Mouse (Mus musculus): ENCODE data around the gene D6Ertd527e. TPM values are rescaled to one million over a fixed set of nuclear protein-coding genes. Genes with fewer than 3 reads are reported as not detected.

Gene D6Ertd527e
- total RNA-seq, 2 experiments from 2014 or later: not detected

DNA sequence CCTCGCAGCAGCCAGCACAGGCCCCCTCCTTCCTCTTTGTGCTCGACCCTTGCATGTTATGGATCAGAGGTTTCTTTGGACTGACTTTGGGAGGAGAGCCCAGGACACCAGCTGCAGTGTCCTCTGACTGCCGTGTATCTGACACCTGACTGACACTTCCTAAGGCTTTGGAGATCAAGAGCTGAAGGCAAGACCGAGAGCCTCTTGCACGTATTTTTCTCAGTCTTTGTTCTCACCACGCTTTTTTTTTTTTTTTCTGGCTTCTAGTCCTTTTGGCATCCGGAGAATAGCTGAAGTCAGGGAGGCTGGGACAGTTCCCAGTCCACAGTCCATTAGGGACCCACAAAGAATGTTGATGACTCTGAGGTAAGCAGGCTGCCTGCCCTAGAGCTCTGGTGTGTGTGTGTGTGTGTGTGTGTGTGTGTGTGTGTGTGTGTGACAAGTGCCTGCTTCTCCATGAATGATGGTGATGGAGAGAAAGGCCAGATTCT, 2.1 kb upstream of the D6Ertd527e start:
- intact Hi-C loops (cut with DNase I): no loop called here
- peak; percentile 30 to 60 for DNase-seq

- no peak for DNase-seq
- intact Hi-C loops (cut with DNase I): no loop called here
Measured at GRCm38 (mm10) chr6:87103314-87103713, 1.2 kb upstream of the D6Ertd527e start.

- intact Hi-C loops (cut with DNase I): no loop called here
Measured at GRCm38 (mm10) chr6:87111493-87111892, 6.9 kb downstream of the D6Ertd527e start.

GRCm38 (mm10) chr6:87112125-87112524, 7.6 kb downstream of the D6Ertd527e start:
- DNase-seq: peak in 1 of 2 experiments; percentile 28
- intact Hi-C loops (cut with DNase I): no loop called here

More at GRCm38 (mm10) chr6:87111493-87111892, 6.9 kb downstream of the D6Ertd527e start:
- DNase-seq: no peak

- DNase-seq: no peak
Measured at GRCm38 (mm10) chr6:87115981-87116380, 11.4 kb downstream of the D6Ertd527e start.

DNA sequence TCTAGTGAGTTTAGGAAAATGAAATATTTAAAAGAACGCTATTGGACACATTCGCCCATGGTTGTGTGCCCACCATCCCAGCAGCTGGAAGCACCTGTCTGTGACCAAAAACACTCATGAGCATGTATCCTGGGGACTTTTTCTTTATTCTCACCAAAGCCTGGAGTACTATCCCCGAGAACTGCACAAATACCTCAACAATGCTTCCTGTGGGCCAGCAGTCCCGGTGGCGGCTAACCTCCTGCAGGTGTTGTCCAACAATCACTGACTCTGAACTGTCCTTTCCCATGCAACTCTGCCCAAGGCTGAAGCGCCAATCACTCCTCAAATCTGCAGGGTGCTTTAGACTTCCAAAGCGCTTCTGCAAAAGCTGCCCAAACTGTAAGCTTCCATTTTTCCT, 12.1 kb downstream of the D6Ertd527e start:
- intact Hi-C loops (cut with DNase I): no loop called here
- DNase-seq: no peak

More at GRCm38 (mm10) chr6:87115981-87116380, 11.4 kb downstream of the D6Ertd527e start:
- intact Hi-C loops (cut with DNase I): no loop called here

- intact Hi-C loops (cut with DNase I): no loop called here
Measured at GRCm38 (mm10) chr6:87119066-87119837, 14.7 kb downstream of the D6Ertd527e start.

DNA sequence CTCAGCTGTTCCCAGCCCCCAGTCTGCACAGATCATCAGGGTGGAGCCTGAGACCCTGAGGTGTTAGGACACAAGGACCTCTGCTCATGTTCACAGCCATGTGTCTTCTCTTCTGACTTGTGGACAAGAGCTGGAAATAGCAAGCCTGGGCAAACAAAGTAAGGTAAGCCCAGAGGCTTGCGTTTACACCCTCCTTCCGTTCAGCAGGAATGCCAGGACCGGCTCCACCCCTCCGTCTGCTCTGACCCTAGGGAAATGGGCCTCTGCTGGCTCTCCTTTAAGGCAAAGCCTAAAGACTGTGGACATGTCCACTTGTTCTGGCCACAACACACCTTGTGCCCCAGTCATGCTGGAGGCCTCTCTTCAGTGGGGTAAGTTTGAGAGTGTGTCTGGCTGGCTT, 15.4 kb downstream of the D6Ertd527e start:
- intact Hi-C loops (cut with DNase I): no loop called here

More at GRCm38 (mm10) chr6:87119066-87119837, 14.7 kb downstream of the D6Ertd527e start:
- DNase-seq: no peak

DNA sequence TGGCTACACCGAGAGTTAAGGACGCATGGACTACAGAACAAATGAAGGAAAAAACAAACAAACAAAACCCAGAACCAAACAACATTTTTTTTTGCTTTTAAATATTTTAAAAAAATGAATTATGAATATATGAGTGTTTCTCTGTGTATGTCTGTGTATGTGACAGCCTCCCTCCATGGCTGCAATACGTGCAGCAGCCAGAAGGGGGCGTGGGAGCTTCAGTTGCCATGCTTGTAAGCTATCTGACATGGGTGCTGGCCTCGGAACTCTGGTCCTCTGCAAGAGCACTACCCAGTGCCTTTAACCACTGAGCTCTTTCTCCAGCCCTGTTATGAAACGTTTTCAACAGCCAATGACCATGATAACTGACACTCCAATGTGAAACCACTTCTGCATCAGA, 16.1 kb downstream of the D6Ertd527e start:
- DNase-seq: no peak
- intact Hi-C loops (cut with DNase I): no loop called here

More for the DNA sequence above, 15.4 kb downstream of the D6Ertd527e start:
- DNase-seq: no peak

- DNase-seq: no peak
- intact Hi-C loops (cut with DNase I): no loop called here
Measured at GRCm38 (mm10) chr6:87121961-87122360, 17.4 kb downstream of the D6Ertd527e start.

DNA sequence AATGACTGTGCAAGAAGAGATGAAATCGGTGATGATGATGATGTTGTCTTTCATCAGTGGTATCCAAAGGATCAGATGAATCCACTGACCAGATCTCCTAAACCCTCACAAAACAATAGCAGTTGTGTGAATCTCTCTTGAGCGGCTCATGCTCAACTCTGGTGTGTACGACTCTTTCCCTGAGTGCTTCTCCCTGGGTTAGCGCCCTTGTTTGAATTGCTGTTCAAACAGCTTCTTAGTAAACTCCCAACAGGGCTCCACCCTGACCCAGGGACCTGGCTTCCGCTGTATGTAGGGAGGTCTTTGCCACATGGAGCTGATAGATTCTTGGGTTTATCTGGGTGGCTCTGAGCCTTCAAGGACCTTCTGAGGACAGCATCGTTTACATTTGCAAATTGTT, 18.9 kb downstream of the D6Ertd527e start:
- DNase-seq: no peak
- intact Hi-C loops (cut with DNase I): no loop called here

- intact Hi-C loops (cut with DNase I): no loop called here
- DNase-seq: no peak
Measured at GRCm38 (mm10) chr6:87123973-87124372, 19.4 kb downstream of the D6Ertd527e start.

GRCm38 (mm10) chr6:87127049-87127753, 22.7 kb downstream of the D6Ertd527e start:
- DNase-seq: no peak
- intact Hi-C loops (cut with DNase I): no loop called here

- no peak for DNase-seq
- intact Hi-C loops (cut with DNase I): no loop called here
Measured at GRCm38 (mm10) chr6:87129861-87130260, 25.3 kb downstream of the D6Ertd527e start.

DNA sequence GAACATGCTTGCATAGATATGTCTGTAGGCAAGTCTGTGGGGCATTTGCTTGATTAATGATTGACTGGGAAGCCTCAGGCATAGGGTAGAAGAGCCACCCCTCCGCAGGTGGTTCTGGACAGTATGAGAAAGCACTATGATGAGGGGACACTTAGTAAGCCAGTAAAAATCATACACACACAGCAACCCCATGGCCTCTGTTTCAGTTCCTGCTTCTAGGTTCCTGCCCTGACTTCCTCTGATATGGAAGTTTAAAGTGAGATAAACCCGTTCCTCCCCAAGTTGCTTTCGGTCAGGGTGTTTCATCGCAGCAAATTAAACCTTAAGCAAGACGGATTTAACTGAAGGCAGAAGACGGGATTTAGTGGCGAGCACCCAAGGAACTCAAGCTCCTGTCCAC, 26.1 kb downstream of the D6Ertd527e start:
- intact Hi-C loops (cut with DNase I): no loop called here
- no peak for DNase-seq

DNA sequence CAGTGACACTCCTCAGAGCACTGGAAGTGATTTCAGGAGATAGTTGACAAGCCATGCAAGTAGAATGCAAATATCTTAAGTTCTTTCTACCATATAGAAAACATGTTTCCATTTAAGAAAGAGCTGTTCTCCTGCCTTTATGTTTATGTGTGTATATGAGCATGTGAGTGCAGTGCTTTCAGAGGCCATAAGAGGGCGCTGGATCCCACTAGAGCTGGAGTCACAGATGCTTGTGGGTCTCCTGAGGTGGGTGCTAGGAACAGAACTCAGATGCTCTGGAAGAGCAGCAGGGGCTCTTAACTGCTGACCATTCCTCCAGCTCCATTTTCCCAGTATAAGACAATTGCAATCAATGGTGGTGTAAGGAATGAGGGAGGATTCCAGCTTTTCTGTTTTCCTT, 26.5 kb downstream of the D6Ertd527e start:
- intact Hi-C loops (cut with DNase I): no loop called here
- no peak for DNase-seq

GRCm38 (mm10) chr6:87133520-87133919, 29.0 kb downstream of the D6Ertd527e start:
- intact Hi-C loops (cut with DNase I): no loop called here
- no peak for DNase-seq

GRCm38 (mm10) chr6:87133966-87134546, 29.5 kb downstream of the D6Ertd527e start:
- intact Hi-C loops (cut with DNase I): no loop called here
- DNase-seq: no peak

DNA sequence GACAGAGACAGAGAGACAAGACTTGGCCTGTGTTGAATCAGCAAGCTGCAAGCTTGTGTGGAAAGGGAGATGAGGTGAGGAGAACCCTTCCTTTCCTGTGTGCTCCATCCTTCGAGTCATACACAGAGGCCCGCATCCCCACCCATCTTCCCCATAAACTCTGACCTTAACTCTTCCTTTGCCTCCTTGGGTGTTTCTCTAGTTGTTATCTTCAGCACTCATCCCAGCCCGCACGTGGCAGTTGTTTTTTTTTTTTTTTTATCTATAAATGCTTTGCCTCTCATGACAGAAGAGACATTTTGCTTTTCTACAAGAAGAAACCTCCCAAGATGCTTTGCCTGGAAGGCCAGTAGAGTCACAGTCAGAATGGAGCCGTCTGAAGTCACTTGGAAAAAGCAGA, 33.9 kb downstream of the D6Ertd527e start:
- DNase-seq: no peak
- intact Hi-C loops (cut with DNase I): no loop called here

GRCm38 (mm10) chr6:87139796-87140553, 35.4 kb downstream of the D6Ertd527e start:
- intact Hi-C loops (cut with DNase I): no loop called here
- peak in 1 of 2 experiments; percentile 22 for DNase-seq
